Mouse (Mus musculus) MEL (cell line): ENCODE results near the gene Adipor2.
A peak's percentile ranks its signal among the peaks of the same experiment; 100 is the strongest.

ENCODE experiments used
- CTCF ChIP-seq, 3 experiments: IDR thresholded peaks in 2 of 3; conservative IDR thresholded peaks in 1 of 3; 2 replicates each; pipeline ENCODE4 v1.5.1; 2011 to 2012; ENCODE audit warnings: low read length in 3 of 3, low read depth in 2 of 3, mild to moderate bottlenecking in 2 of 3, improper control_type of control experiment in 1 of 3, inconsistent platforms in 1 of 3, mixed read lengths in 1 of 3, moderate library complexity in 1 of 3; ENCODE audit not compliant: control insufficient read depth in 1 of 3, insufficient read depth in 1 of 3, poor library complexity in 1 of 3, severe bottlenecking in 1 of 3
- POLR2A ChIP-seq, 2 experiments: IDR thresholded peaks; 2 replicates each; pipeline ENCODE4 v1.6.1; 2011 to 2012; ENCODE audit warnings: low read length in 2 of 2, mild to moderate bottlenecking in 2 of 2, control low read depth in 1 of 2, improper control_type of control experiment in 1 of 2, low read depth in 1 of 2, moderate library complexity in 1 of 2; ENCODE audit not compliant: control insufficient read depth in 1 of 2, insufficient read depth in 1 of 2, poor library complexity in 1 of 2
- POLR2AphosphoS5 ChIP-seq: IDR thresholded peaks from 2 replicates; pipeline ENCODE4 v1.6.1; 2012; ENCODE audit warnings: low read depth, borderline replicate concordance, mild to moderate bottlenecking, inconsistent platforms, low read length, moderate library complexity, mixed read lengths
- SMC3 ChIP-seq: IDR thresholded peaks from 2 replicates; pipeline ENCODE4 v1.6.1; 2011; ENCODE audit warnings: low read depth, low read length, improper control_type of control experiment
- TAL1 ChIP-seq: IDR thresholded peaks from 2 replicates; pipeline ENCODE4 v1.6.1; 2012; ENCODE audit warnings: mild to moderate bottlenecking, inconsistent platforms, low read length, moderate library complexity, mixed read lengths
- USF1 ChIP-seq: IDR thresholded peaks from 2 replicates; pipeline ENCODE4 v1.6.1; 2014; ENCODE audit warnings: low read depth, mild to moderate bottlenecking, inconsistent platforms, low read length, improper control_type of control experiment, moderate library complexity
- ZNF384 ChIP-seq: IDR thresholded peaks from 2 replicates; pipeline ENCODE4 v1.6.1; 2012; ENCODE audit warnings: low read depth, mild to moderate bottlenecking, inconsistent platforms, low read length, improper control_type of control experiment

GRCm38 (mm10) chr6:119360925-119361702, 56.4 kb downstream of the Adipor2 start:
- TF ChIP-seq TAL1 (peak; percentile 90), POLR2A (IDR thresholded peaks at IDR 0.05; ENCODE audit: control insufficient read depth in 1 of 2, insufficient read depth in 1 of 2, low read depth in 1 of 2, low read length in 2 of 2, poor library complexity in 1 of 2) (no peak), USF1 (no peak), ZNF384 (no peak; the same call in 1 of the 2 replicates), SMC3 (no peak), POLR2AphosphoS5 (no peak), CTCF (IDR thresholded peaks at IDR 0.05 in 2 of 3, conservative IDR thresholded peaks at IDR 0.05 in 1 of 3; ENCODE audit: control insufficient read depth in 1 of 3, insufficient read depth in 1 of 3, low read depth in 2 of 3, low read length in 3 of 3, poor library complexity in 1 of 3, severe bottlenecking in 1 of 3) (no peak)
